Mouse (Mus musculus) myocyte (in vitro differentiated cells): ENCODE results near the gene Ceacam20. TPM values are rescaled to one million over a fixed set of nuclear protein-coding genes. Genes with fewer than 3 reads are reported as not detected.

Experiments
- H3K27me3 ChIP-seq: one replicate; pipeline ENCODE4 v1.6.1; 2011; ENCODE audit not compliant: control insufficient read depth, insufficient read depth, insufficient read length
- H3K36me3 ChIP-seq: one replicate; pipeline ENCODE4 v1.6.1; 2011; ENCODE audit not compliant: control insufficient read depth, insufficient read depth
- H3K4me2 ChIP-seq: one replicate; pipeline ENCODE4 v1.6.1; 2011; ENCODE audit warnings: low read depth, control low read depth
- H3K4me3 ChIP-seq: one replicate; pipeline ENCODE4 v1.5.1; 2011; ENCODE audit warnings: mild to moderate bottlenecking, control low read depth, moderate library complexity
- H3K79me2 ChIP-seq: one replicate; pipeline ENCODE4 v1.6.1; 2011; ENCODE audit not compliant: control insufficient read depth, insufficient read depth
- H3ac ChIP-seq: one replicate; pipeline ENCODE4 v1.6.1; 2011; ENCODE audit not compliant: control insufficient read depth, insufficient read length
- CEBPB ChIP-seq: IDR thresholded peaks from 2 replicates; pipeline ENCODE4 v1.6.1; 2011; ENCODE audit warnings: mild to moderate bottlenecking, moderate library complexity; ENCODE audit not compliant: poor library complexity, insufficient read depth, severe bottlenecking
- E2F4 ChIP-seq: IDR thresholded peaks from one replicate; pipeline ENCODE4 v1.6.1; 2011; ENCODE audit warnings: mild to moderate bottlenecking, control low read depth, moderate library complexity; ENCODE audit not compliant: insufficient read depth
- MAX ChIP-seq: IDR thresholded peaks from one replicate; pipeline ENCODE4 v1.6.1; 2011; ENCODE audit warnings: low read depth, mild to moderate bottlenecking, control low read depth
- MYOD1 ChIP-seq, 3 experiments: IDR thresholded peaks; one replicate each; pipeline ENCODE4 v1.6.1; 2011; ENCODE audit warnings: control low read depth in 2 of 3, low read depth in 2 of 3, mild to moderate bottlenecking in 2 of 3, moderate library complexity in 1 of 3; ENCODE audit not compliant: insufficient read length in 2 of 3, control insufficient read depth in 1 of 3
- MYOG ChIP-seq, 3 experiments: IDR thresholded peaks; one replicate each; pipeline ENCODE4 v1.6.1; 2011; ENCODE audit warnings: control low read depth in 2 of 3, low read depth in 2 of 3, mild to moderate bottlenecking in 2 of 3; ENCODE audit not compliant: insufficient read length in 2 of 3, control insufficient read depth in 1 of 3, insufficient read depth in 1 of 3
- POLR2A ChIP-seq: IDR thresholded peaks from one replicate; pipeline ENCODE4 v1.6.1; 2011; ENCODE audit warnings: low read depth, mild to moderate bottlenecking, control low read depth, moderate library complexity; ENCODE audit not compliant: insufficient read length
- POLR2AphosphoS2 ChIP-seq: IDR thresholded peaks from one replicate; pipeline ENCODE4 v1.6.1; 2011; ENCODE audit warnings: low read depth, control low read depth; ENCODE audit not compliant: insufficient read length
- REST ChIP-seq: IDR thresholded peaks from one replicate; pipeline ENCODE4 v1.6.1; 2011; ENCODE audit warnings: mild to moderate bottlenecking, control low read depth, moderate library complexity; ENCODE audit not compliant: insufficient read depth, insufficient read length
- SRF ChIP-seq: IDR thresholded peaks from one replicate; pipeline ENCODE4 v1.6.1; 2011; ENCODE audit warnings: low read depth; ENCODE audit not compliant: control insufficient read depth, insufficient read length
- TCF12 ChIP-seq: IDR thresholded peaks from one replicate; pipeline ENCODE4 v1.6.1; 2011; ENCODE audit warnings: mild to moderate bottlenecking, control low read depth; ENCODE audit not compliant: poor library complexity, insufficient read depth, severe bottlenecking
- TCF3 ChIP-seq: IDR thresholded peaks from one replicate; pipeline ENCODE4 v1.6.1; 2011; ENCODE audit warnings: low read depth, control low read depth; ENCODE audit not compliant: insufficient read length
- USF1 ChIP-seq: IDR thresholded peaks from one replicate; pipeline ENCODE4 v1.6.1; 2011; ENCODE audit warnings: low read depth, mild to moderate bottlenecking, control low read depth, moderate library complexity
- polyA plus RNA-seq: library from polyadenylated mRNA; unstranded; fragments of >200 nt; fragmentation: generic; extraction: Trizol; gene quantifications from one replicate; pipeline ENCODE4 v1.2.1, GENCODE M21; 2012; ENCODE audit warnings: missing spikeins

Gene Ceacam20
- not detected for polyA plus RNA-seq

DNA sequence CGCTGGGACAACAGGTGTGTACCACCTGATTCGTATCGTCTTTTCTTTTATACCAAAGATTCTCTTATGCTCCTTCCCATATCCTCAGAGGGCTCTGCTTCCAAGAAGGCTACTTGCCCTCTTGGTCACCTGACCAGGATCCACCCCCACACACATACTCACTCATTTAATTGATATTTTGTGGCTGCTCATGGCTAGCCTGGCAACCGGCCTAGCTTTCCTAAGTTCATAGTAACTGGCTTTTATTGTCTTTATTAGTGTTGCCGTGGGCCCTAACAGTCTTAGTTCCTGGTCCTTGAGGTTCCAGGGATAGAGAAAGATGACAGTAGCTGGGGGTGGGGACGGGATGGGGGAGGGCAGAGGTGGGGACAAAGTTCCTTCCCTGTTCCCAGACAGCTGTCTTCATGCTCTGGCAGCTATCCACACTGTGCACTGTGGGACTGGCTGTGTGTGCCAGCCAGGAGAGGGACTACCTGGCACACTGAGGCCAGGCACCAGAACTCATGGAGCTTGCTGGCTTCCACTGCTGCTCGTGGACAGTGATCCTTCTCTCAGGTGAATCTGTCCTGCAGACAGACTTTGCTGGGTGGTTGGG, at the start of gene Ceacam20:
Gene Ceacam20, plus strand, starts transcription at position 428 of the 595 bp plus-strand sequence.
- H3K27me3 ChIP-seq = no peaks in the 10 kb centered on the region
- H3ac ChIP-seq = no peak within 1 kb of the TSS
- no peak within 1 kb of the TSS for H3K4me3 ChIP-seq
- no peak within 1 kb of the TSS for H3K4me2 ChIP-seq
- TF ChIP-seq POLR2AphosphoS2 = no peak
- TF ChIP-seq SRF = no peak
- TF ChIP-seq E2F4 = no peak
- no peak for TF ChIP-seq MYOG (IDR thresholded peaks at IDR 0.05; ENCODE audit: control insufficient read depth in 1 of 3, insufficient read depth in 1 of 3, insufficient read length in 2 of 3, low read depth in 2 of 3)
- no peak for TF ChIP-seq USF1
- no peak for TF ChIP-seq MAX
- TF ChIP-seq POLR2A = no peak
- no peak for TF ChIP-seq CEBPB
- no peak for TF ChIP-seq MYOD1 (IDR thresholded peaks at IDR 0.05; ENCODE audit: control insufficient read depth in 1 of 3, insufficient read length in 2 of 3, low read depth in 2 of 3)
- no peak for TF ChIP-seq TCF12
- no peak for TF ChIP-seq TCF3
- TF ChIP-seq REST = no peak
- no peaks in the 10 kb centered on the region for H3K36me3 ChIP-seq
- H3K79me2 ChIP-seq = no peaks in the 10 kb centered on the region

DNA sequence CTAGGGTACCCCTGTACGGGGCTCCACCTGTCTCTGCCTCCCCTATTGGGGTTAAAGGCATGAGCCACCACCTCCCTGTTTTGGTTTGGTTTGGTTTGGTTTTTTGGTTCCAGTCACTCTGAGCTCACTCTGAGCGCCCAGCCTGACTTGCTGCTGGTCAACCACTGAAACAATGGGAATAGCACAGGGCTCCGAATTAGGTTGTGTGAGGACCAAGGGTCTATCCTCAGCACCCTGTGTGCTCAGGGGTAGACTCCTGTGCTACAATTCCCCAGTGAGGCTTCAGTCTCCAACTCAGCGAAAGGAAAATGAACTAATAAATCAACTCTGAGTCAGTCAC, 45.1 kb upstream of the Ceacam20 start:
- TF ChIP-seq MYOG (IDR thresholded peaks at IDR 0.05; ENCODE audit: control insufficient read depth in 1 of 3, insufficient read depth in 1 of 3, insufficient read length in 2 of 3, low read depth in 2 of 3) = no peak
- no peak for TF ChIP-seq SRF
- no peak for TF ChIP-seq MYOD1 (IDR thresholded peaks at IDR 0.05; ENCODE audit: control insufficient read depth in 1 of 3, insufficient read length in 2 of 3, low read depth in 2 of 3)
- no peak for TF ChIP-seq TCF12
- TF ChIP-seq CEBPB = no peak
- TF ChIP-seq USF1 = no peak
- no peak for TF ChIP-seq POLR2A
- no peak for TF ChIP-seq E2F4
- TF ChIP-seq POLR2AphosphoS2 = no peak
- no peak for TF ChIP-seq MAX
- TF ChIP-seq TCF3 = no peak
- TF ChIP-seq REST = no peak
- Histone ChIP-seq H3K4me2 (peak overlapping the region; percentile 78), H3K4me3 (peak overlapping the region; percentile 86), H3K36me3 (peaks cover 33% of the 10 kb centered on the region), H3ac (no peak overlapping the region), H3K79me2 (peaks cover 29% of the 10 kb centered on the region), H3K27me3 (no peaks in the 10 kb centered on the region)

DNA sequence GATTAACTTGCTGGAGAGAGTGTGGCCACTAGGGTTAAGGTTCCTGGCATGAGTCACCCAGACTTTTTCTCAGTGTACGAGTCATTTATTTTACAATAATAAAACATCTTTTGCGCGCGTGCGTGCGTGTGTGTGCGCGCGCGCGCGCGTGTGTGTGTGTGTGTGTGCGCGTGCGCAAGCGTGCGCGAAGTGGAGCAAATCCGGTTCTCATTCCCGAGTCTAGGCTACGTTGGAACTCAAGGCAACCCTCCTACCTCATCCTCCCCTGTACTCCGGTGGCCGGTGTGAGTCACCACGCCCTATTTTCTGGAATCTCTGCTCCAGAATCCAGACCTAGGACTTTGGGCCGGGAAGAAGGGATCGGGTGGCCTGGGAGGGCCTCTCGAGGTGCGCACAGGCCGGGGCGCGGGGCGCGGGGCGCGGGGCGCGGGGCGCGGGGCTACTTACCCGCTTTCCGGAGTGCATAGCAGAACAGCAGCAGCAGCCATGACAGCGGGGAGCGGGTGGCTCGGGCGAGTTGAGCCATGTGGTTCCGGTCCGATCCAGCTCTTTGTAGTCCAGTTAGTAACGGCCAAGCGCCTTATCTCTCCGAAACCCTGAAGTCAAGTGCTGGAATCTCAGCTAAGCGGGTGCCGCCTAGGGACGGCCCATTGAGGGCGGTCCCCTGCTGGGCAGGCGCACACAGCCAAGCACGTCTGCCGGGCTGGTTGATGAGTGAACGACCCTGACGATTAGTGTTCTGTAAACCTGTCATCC, 44.5 kb upstream of the Ceacam20 start, which contains the start of gene Pvr:
Gene Pvr, minus strand, starts transcription at position 655 of the 756 bp plus-strand sequence.
- Histone ChIP-seq H3K4me2 (peak within 1 kb of the TSS; percentile 81), H3K36me3 (peaks cover 29% of the 10 kb centered on the region)
- TF ChIP-seq POLR2A = peak; percentile 75
- TF ChIP-seq MAX = no peak
- TF ChIP-seq POLR2AphosphoS2 = peak; percentile 84
- TF ChIP-seq E2F4 = no peak

DNA sequence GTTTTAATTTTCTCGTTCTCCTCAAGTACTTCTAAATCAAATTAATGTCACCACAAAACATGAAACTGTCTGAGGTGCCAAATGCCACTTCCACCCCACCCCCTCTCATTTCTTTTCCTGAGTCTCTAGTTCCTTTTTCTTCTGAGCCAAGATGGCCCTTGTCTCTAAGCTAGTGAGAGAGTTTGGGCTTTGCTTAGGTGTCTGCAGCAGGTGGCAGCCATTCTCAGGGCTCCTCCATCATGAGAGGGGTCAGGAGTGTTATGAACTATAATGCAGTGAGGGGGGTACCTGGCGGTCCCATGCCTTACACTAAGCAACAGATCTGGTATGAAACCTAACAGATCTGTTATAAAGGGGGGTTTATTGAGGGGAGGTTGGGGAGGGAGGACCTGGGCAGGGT, 41.9 kb upstream of the Ceacam20 start:
- peaks cover 4% of the 10 kb centered on the region for H3K36me3 ChIP-seq
- TF ChIP-seq MYOD1 (IDR thresholded peaks at IDR 0.05; ENCODE audit: control insufficient read depth in 1 of 3, insufficient read length in 2 of 3, low read depth in 2 of 3) (no peak), TCF3 (no peak)
- H3K4me3 ChIP-seq = no peak overlapping the region
- no peak overlapping the region for H3K4me2 ChIP-seq
- no peaks in the 10 kb centered on the region for H3K27me3 ChIP-seq
- H3K79me2 ChIP-seq = peaks cover 16% of the 10 kb centered on the region
- H3ac ChIP-seq = no peak overlapping the region

More for the DNA sequence above, 44.5 kb upstream of the Ceacam20 start, which contains the start of gene Pvr:
- peak within 1 kb of the TSS; percentile 86 for H3K4me3 ChIP-seq
- no peaks in the 10 kb centered on the region for H3K27me3 ChIP-seq
- H3ac ChIP-seq = no peak within 1 kb of the TSS
- H3K79me2 ChIP-seq = peaks cover 29% of the 10 kb centered on the region

DNA sequence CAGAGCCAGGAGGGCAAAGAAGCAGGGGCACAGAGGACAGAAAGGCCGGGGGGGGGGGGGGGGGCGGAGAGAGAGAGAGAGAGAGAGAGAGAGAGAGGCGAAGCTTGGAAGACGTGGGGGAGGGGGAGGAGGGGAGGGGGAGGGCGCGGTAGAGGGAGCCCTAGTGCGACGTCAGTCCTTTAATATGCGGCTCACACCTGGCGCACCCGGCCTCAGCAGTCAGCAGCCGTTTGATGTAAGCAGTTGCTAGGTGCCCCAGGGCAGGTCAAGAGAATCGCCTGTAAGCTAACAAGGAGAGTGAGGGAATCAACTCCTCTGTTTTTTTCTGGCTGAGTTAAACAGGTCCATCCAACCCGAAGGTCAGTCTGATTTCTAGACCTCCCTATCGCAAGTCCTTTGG, 41.4 kb upstream of the Ceacam20 start:
- Histone ChIP-seq H3K4me2 (no peak overlapping the region), H3K27me3 (no peaks in the 10 kb centered on the region)
- TF ChIP-seq TCF12 (no peak), MYOG (IDR thresholded peaks at IDR 0.05; ENCODE audit: control insufficient read depth in 1 of 3, insufficient read depth in 1 of 3, insufficient read length in 2 of 3, low read depth in 2 of 3) (no peak), CEBPB (no peak), POLR2AphosphoS2 (no peak), POLR2A (no peak), SRF (no peak), MYOD1 (IDR thresholded peaks at IDR 0.05; ENCODE audit: control insufficient read depth in 1 of 3, insufficient read length in 2 of 3, low read depth in 2 of 3) (no peak), REST (no peak), E2F4 (no peak), MAX (no peak), TCF3 (no peak), USF1 (no peak)

More for the DNA sequence above, 41.4 kb upstream of the Ceacam20 start:
- no peak overlapping the region for H3K4me3 ChIP-seq
- H3K79me2 ChIP-seq = peaks cover 12% of the 10 kb centered on the region
- H3ac ChIP-seq = no peak overlapping the region
- no peaks in the 10 kb centered on the region for H3K36me3 ChIP-seq
